Mouse (Mus musculus) myocyte (in vitro differentiated cells): ENCODE measurements at regions not wholly inside any gene's neighbourhood (a gene's known extent, or its start where the extent isn't known, plus 50 kb on each side); places are given as distances from the start of the nearest gene placed in this dataset.

Source experiments
- H3K27me3 ChIP-seq: one replicate; pipeline ENCODE4 v1.6.1; 2011; ENCODE audit not compliant: control insufficient read depth, insufficient read depth, insufficient read length
- H3K36me3 ChIP-seq: one replicate; pipeline ENCODE4 v1.6.1; 2011; ENCODE audit not compliant: control insufficient read depth, insufficient read depth
- H3K4me2 ChIP-seq: one replicate; pipeline ENCODE4 v1.6.1; 2011; ENCODE audit warnings: low read depth, control low read depth
- H3K4me3 ChIP-seq: one replicate; pipeline ENCODE4 v1.5.1; 2011; ENCODE audit warnings: mild to moderate bottlenecking, control low read depth, moderate library complexity
- H3K79me2 ChIP-seq: one replicate; pipeline ENCODE4 v1.6.1; 2011; ENCODE audit not compliant: control insufficient read depth, insufficient read depth
- H3ac ChIP-seq: one replicate; pipeline ENCODE4 v1.6.1; 2011; ENCODE audit not compliant: control insufficient read depth, insufficient read length
- CEBPB ChIP-seq: IDR thresholded peaks from 2 replicates; pipeline ENCODE4 v1.6.1; 2011; ENCODE audit warnings: mild to moderate bottlenecking, moderate library complexity; ENCODE audit not compliant: poor library complexity, insufficient read depth, severe bottlenecking
- E2F4 ChIP-seq: IDR thresholded peaks from one replicate; pipeline ENCODE4 v1.6.1; 2011; ENCODE audit warnings: mild to moderate bottlenecking, control low read depth, moderate library complexity; ENCODE audit not compliant: insufficient read depth
- MAX ChIP-seq: IDR thresholded peaks from one replicate; pipeline ENCODE4 v1.6.1; 2011; ENCODE audit warnings: low read depth, mild to moderate bottlenecking, control low read depth
- MYOD1 ChIP-seq, 3 experiments: IDR thresholded peaks; one replicate each; pipeline ENCODE4 v1.6.1; 2011; ENCODE audit warnings: control low read depth in 2 of 3, low read depth in 2 of 3, mild to moderate bottlenecking in 2 of 3, moderate library complexity in 1 of 3; ENCODE audit not compliant: insufficient read length in 2 of 3, control insufficient read depth in 1 of 3
- MYOG ChIP-seq, 3 experiments: IDR thresholded peaks; one replicate each; pipeline ENCODE4 v1.6.1; 2011; ENCODE audit warnings: control low read depth in 2 of 3, low read depth in 2 of 3, mild to moderate bottlenecking in 2 of 3; ENCODE audit not compliant: insufficient read length in 2 of 3, control insufficient read depth in 1 of 3, insufficient read depth in 1 of 3
- POLR2A ChIP-seq: IDR thresholded peaks from one replicate; pipeline ENCODE4 v1.6.1; 2011; ENCODE audit warnings: low read depth, mild to moderate bottlenecking, control low read depth, moderate library complexity; ENCODE audit not compliant: insufficient read length
- POLR2AphosphoS2 ChIP-seq: IDR thresholded peaks from one replicate; pipeline ENCODE4 v1.6.1; 2011; ENCODE audit warnings: low read depth, control low read depth; ENCODE audit not compliant: insufficient read length
- REST ChIP-seq: IDR thresholded peaks from one replicate; pipeline ENCODE4 v1.6.1; 2011; ENCODE audit warnings: mild to moderate bottlenecking, control low read depth, moderate library complexity; ENCODE audit not compliant: insufficient read depth, insufficient read length
- SRF ChIP-seq: IDR thresholded peaks from one replicate; pipeline ENCODE4 v1.6.1; 2011; ENCODE audit warnings: low read depth; ENCODE audit not compliant: control insufficient read depth, insufficient read length
- TCF12 ChIP-seq: IDR thresholded peaks from one replicate; pipeline ENCODE4 v1.6.1; 2011; ENCODE audit warnings: mild to moderate bottlenecking, control low read depth; ENCODE audit not compliant: poor library complexity, insufficient read depth, severe bottlenecking
- TCF3 ChIP-seq: IDR thresholded peaks from one replicate; pipeline ENCODE4 v1.6.1; 2011; ENCODE audit warnings: low read depth, control low read depth; ENCODE audit not compliant: insufficient read length
- USF1 ChIP-seq: IDR thresholded peaks from one replicate; pipeline ENCODE4 v1.6.1; 2011; ENCODE audit warnings: low read depth, mild to moderate bottlenecking, control low read depth, moderate library complexity

- TF ChIP-seq TCF3 (no peak), CEBPB (no peak), MAX (no peak), REST (no peak), POLR2A (no peak), POLR2AphosphoS2 (no peak), SRF (no peak), TCF12 (no peak), MYOD1 (IDR thresholded peaks at IDR 0.05; ENCODE audit: control insufficient read depth in 1 of 3, insufficient read length in 2 of 3, low read depth in 2 of 3) (no peak), MYOG (IDR thresholded peaks at IDR 0.05; ENCODE audit: control insufficient read depth in 1 of 3, insufficient read depth in 1 of 3, insufficient read length in 2 of 3, low read depth in 2 of 3) (no peak), E2F4 (no peak), USF1 (no peak)
- Histone ChIP-seq H3K4me3 (no peak overlapping the region), H3K27me3 (no peaks in the 10 kb centered on the region), H3ac (no peak overlapping the region), H3K36me3 (no peaks in the 10 kb centered on the region), H3K4me2 (no peak overlapping the region), H3K79me2 (no peaks in the 10 kb centered on the region)
These were observed 102.7 kb upstream of the Sstr4 start for GRCm38 (mm10) chr2:148292442-148292841.

GRCm38 (mm10) chr2:148292895-148293294, 102.2 kb upstream of the Sstr4 start:
- H3K36me3 ChIP-seq: no peaks in the 10 kb centered on the region
- no peaks in the 10 kb centered on the region for H3K27me3 ChIP-seq
- H3K4me2 ChIP-seq: no peak overlapping the region
- TF ChIP-seq TCF12 (no peak), POLR2AphosphoS2 (no peak), MYOG (IDR thresholded peaks at IDR 0.05; ENCODE audit: control insufficient read depth in 1 of 3, insufficient read depth in 1 of 3, insufficient read length in 2 of 3, low read depth in 2 of 3) (no peak), MAX (no peak), MYOD1 (IDR thresholded peaks at IDR 0.05; ENCODE audit: control insufficient read depth in 1 of 3, insufficient read length in 2 of 3, low read depth in 2 of 3) (no peak), E2F4 (no peak), CEBPB (no peak), SRF (no peak), REST (no peak)
- H3K4me3 ChIP-seq: no peak overlapping the region
- H3K79me2 ChIP-seq: no peaks in the 10 kb centered on the region
- no peak overlapping the region for H3ac ChIP-seq

GRCm38 (mm10) chr2:148300879-148301278, 94.3 kb upstream of the Sstr4 start:
- no peaks in the 10 kb centered on the region for H3K36me3 ChIP-seq
- no peak overlapping the region for H3K4me3 ChIP-seq
- no peaks in the 10 kb centered on the region for H3K79me2 ChIP-seq
- H3K27me3 ChIP-seq: no peaks in the 10 kb centered on the region
- no peak overlapping the region for H3K4me2 ChIP-seq
- TF ChIP-seq POLR2AphosphoS2: no peak
- no peak for TF ChIP-seq USF1
- TF ChIP-seq MAX: no peak
- TF ChIP-seq MYOD1 (IDR thresholded peaks at IDR 0.05; ENCODE audit: control insufficient read depth in 1 of 3, insufficient read length in 2 of 3, low read depth in 2 of 3): no peak
- TF ChIP-seq POLR2A: no peak
- TF ChIP-seq REST: no peak
- TF ChIP-seq CEBPB: no peak
- no peak overlapping the region for H3ac ChIP-seq

GRCm38 (mm10) chr2:148312255-148312654, 82.9 kb upstream of the Sstr4 start:
- no peaks in the 10 kb centered on the region for H3K27me3 ChIP-seq
- no peaks in the 10 kb centered on the region for H3K79me2 ChIP-seq
- no peak overlapping the region for H3K4me2 ChIP-seq
- H3K36me3 ChIP-seq: no peaks in the 10 kb centered on the region
- TF ChIP-seq MYOG (IDR thresholded peaks at IDR 0.05; ENCODE audit: control insufficient read depth in 1 of 3, insufficient read depth in 1 of 3, insufficient read length in 2 of 3, low read depth in 2 of 3): no peak
- TF ChIP-seq CEBPB: no peak
- TF ChIP-seq TCF3: no peak
- TF ChIP-seq MAX: no peak
- TF ChIP-seq SRF: no peak
- no peak for TF ChIP-seq POLR2A
- TF ChIP-seq TCF12: no peak
- TF ChIP-seq E2F4: no peak
- no peak for TF ChIP-seq REST
- TF ChIP-seq MYOD1 (IDR thresholded peaks at IDR 0.05; ENCODE audit: control insufficient read depth in 1 of 3, insufficient read length in 2 of 3, low read depth in 2 of 3): no peak
- no peak for TF ChIP-seq POLR2AphosphoS2
- TF ChIP-seq USF1: no peak
- no peak overlapping the region for H3K4me3 ChIP-seq
- no peak overlapping the region for H3ac ChIP-seq

- H3K4me2 ChIP-seq: no peak overlapping the region
- no peak for TF ChIP-seq CEBPB
- TF ChIP-seq POLR2A: no peak
- TF ChIP-seq E2F4: no peak
- no peak for TF ChIP-seq MYOD1 (IDR thresholded peaks at IDR 0.05; ENCODE audit: control insufficient read depth in 1 of 3, insufficient read length in 2 of 3, low read depth in 2 of 3)
- no peak for TF ChIP-seq SRF
- no peak for TF ChIP-seq MAX
- no peak for TF ChIP-seq MYOG (IDR thresholded peaks at IDR 0.05; ENCODE audit: control insufficient read depth in 1 of 3, insufficient read depth in 1 of 3, insufficient read length in 2 of 3, low read depth in 2 of 3)
- TF ChIP-seq REST: no peak
- TF ChIP-seq USF1: no peak
- TF ChIP-seq TCF12: no peak
- TF ChIP-seq TCF3: no peak
- H3ac ChIP-seq: no peak overlapping the region
- H3K27me3 ChIP-seq: no peaks in the 10 kb centered on the region
- no peak overlapping the region for H3K4me3 ChIP-seq
- no peaks in the 10 kb centered on the region for H3K79me2 ChIP-seq
- H3K36me3 ChIP-seq: no peaks in the 10 kb centered on the region
These were observed 74.2 kb upstream of the Sstr4 start for GRCm38 (mm10) chr2:148320896-148321295.
